Mouse (Mus musculus) mouse embryonic stem cell (cell line): ENCODE data around the gene Fkrp.

Experiments
- in situ Hi-C, 2 experiments: fragments of 300-500 bp; cut with MboI; formaldehyde crosslinking; loops; 1 replicate in 1 of 2; 3 replicates in 1 of 2; pipeline ENCODE4 v1.14.3; 2019 to 2020; ENCODE audit warnings: low sequenced_read_pairs in 2 of 2, low pct_unique_long_range_greater_than_20kb in 1 of 2, mixed read lengths in 1 of 2; ENCODE audit not compliant: unreplicated experiment in 1 of 2

Gene Fkrp

DNA sequence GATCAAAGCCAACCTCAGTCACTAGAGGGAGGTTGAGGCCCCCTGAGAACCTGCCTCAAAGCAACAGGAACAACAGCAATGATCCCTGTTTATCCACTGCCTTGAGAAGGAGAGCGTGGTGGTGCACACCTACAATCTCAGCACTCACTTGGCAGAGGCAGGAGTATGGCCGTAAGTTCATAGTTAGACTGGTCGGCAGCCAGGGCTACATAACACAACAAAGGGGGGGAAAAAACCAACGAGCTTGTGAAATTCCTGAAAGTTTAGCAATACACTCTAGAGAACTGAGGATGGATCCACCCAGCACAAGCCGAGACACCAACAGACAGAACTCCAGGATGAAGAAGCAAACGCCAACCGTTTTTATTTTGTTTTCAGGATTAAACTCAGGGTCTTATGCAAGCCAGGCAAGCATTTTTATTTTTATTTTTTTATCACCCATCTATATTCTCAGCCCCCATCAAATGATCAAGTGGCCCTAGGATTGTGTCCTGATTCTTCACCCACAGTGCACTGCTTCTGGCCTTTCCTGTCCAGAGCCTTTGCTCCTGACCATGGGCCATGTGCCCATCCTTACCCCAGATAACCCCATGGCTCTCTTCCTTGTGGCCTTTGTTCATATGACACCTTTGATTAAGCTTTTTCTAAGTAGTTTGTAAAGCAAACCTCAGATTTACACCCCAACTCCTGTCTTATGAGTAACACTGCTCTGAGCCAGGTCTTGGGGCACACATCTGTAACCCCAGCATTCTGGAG lies 52.9 kb downstream of the Fkrp start:
- in situ Hi-C loops: no loop called here

DNA sequence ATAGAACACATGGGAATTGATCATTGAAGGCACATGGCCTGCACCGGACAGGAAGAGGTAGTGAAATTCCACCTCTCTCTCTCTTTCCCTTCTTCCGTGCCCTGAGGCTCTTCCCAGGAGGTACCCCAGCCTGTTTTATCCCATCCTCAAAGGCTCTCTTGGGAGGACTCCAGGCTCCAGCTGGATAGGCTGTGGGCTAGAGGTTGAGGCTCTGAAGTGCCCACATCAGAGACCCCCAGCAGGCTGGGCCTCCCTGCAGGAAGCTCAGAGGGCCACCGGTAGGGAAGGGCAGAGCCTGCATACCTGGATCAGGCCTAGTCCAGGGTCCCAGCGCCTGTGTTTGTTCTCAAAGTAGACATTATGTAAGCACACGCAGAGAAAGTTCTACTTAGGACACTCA lies 54.9 kb downstream of the Fkrp start:
- in situ Hi-C loops: no loop called here

- in situ Hi-C loops: no loop called here
Observed at GRCm38 (mm10) chr7:16761005-16761481, 55.5 kb downstream of the Fkrp start.

DNA sequence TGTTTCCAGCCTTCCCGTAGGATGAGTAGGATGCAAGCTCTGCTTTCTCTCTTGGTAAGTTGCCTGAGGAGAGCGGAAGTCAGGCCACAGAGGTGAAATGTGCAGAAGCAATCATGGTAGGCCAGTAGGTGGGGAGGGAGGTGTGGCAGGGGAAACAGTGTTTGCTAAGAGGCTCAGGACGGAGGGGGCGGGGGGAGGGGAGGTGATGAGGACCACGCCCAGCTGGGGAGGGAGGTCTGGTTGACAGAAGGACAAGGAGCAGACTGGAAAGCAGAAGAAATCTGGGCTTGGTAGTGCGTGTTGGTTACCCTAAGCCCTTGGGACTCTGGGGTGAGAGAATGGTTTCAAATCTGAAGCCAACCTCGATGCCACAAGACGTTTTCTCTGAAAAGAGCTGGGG lies 56.2 kb downstream of the Fkrp start:
- in situ Hi-C loops: no loop called here
